Mouse (Mus musculus): Measurements from ENCODE around the gene Cox6b2.

DNA sequence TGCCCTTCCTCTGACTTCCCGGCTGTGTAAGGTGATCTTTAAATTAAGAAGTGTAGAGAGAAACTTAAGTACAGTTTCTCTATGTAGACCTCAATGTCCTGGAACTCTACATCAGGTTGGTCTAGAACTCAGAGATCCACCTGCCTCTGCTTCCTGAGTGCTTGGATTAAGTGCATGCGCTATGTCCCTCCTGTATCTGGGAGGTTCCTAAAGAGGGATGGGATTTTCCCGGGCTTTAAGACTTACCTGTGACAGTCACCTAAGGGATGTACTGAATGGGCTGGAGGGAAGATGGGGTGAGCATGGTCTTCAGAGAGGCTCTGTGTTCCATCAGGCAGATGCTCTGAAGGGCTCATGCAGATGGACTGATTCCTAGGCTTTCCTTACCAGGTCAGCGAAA lies 40.8 kb upstream of the Cox6b2 start:
- TF ChIP-seq CTCF (IDR thresholded peaks at IDR 0.05; ENCODE audit: borderline replicate concordance, extremely low read depth, insufficient read depth, insufficient read length), result no peak
- TF ChIP-seq POLR2A (IDR thresholded peaks at IDR 0.05; ENCODE audit: borderline replicate concordance, extremely low read depth, insufficient read depth, insufficient read length, poor library complexity, severe bottlenecking), result no peak

Measured in brain, embryonic 14.5 days (tissue).